Mouse (Mus musculus): ENCODE results near the gene Cep104. TPM values are rescaled to one million over a fixed set of nuclear protein-coding genes. Genes with fewer than 3 reads are reported as not detected.

The Cep104 gene
- 26.9 TPM for polyA plus RNA-seq (2014; fragmentation: Illumina TruSeq; extraction: RNeasy Lipid Tissue Mini Kit (QIAGEN cat#74804); ENCODE audit: low read depth, low replicate concordance)

GRCm38 (mm10) chr4:153974431-153975291 is at the start of gene Cep104, which contains the start of gene Dffb:
Gene Cep104 (plus strand): TSS chr4:153975194.
Gene Dffb (minus strand): TSS chr4:153975126.

GRCm38 (mm10) chr4:153956569-153957405 is 18.2 kb upstream of the Cep104 start, which contains the start of gene A430005L14Rik:
Gene A430005L14Rik (plus strand): TSS chr4:153957237.

GRCm38 (mm10) chr4:154011646-154012089 is 36.7 kb downstream of the Cep104 start, which contains the start of gene Lrrc47:
Gene Lrrc47 (plus strand): TSS chr4:154011731.

GRCm38 (mm10) chr4:154025641-154026440 is 50.8 kb downstream of the Cep104 start, which contains the start of gene Smim1:
Gene Smim1 (minus strand): TSS chr4:154026230.

GRCm38 (mm10) chr4:154042577-154042976 is 67.6 kb downstream of the Cep104 start, which contains the start of gene Ccdc27:
Gene Ccdc27 (minus strand): TSS chr4:154042677.

Other genes with a start within 250 kb of the Cep104 start
- gene A430005L14Rik, start 18.0 kb upstream of the Cep104 start, polyA plus RNA-seq (2014; fragmentation: Illumina TruSeq; extraction: RNeasy Lipid Tissue Mini Kit (QIAGEN cat#74804); ENCODE audit: low read depth, low replicate concordance) = 24.1 TPM
- gene Dffb, start 68 bp upstream of the Cep104 start, polyA plus RNA-seq (2014; fragmentation: Illumina TruSeq; extraction: RNeasy Lipid Tissue Mini Kit (QIAGEN cat#74804); ENCODE audit: low read depth, low replicate concordance) = 15.6 TPM
- gene Lrrc47, start 36.5 kb downstream of the Cep104 start, polyA plus RNA-seq (2014; fragmentation: Illumina TruSeq; extraction: RNeasy Lipid Tissue Mini Kit (QIAGEN cat#74804); ENCODE audit: low read depth, low replicate concordance) = 26.1 TPM
- gene Smim1, start 51.0 kb downstream of the Cep104 start, polyA plus RNA-seq (2014; fragmentation: Illumina TruSeq; extraction: RNeasy Lipid Tissue Mini Kit (QIAGEN cat#74804); ENCODE audit: low read depth, low replicate concordance) = 16.1 TPM
- gene Ccdc27, start 67.5 kb downstream of the Cep104 start, polyA plus RNA-seq (2014; fragmentation: Illumina TruSeq; extraction: RNeasy Lipid Tissue Mini Kit (QIAGEN cat#74804); ENCODE audit: low read depth, low replicate concordance) = not detected
- not detected for gene Trp73, start 165.0 kb downstream of the Cep104 start, polyA plus RNA-seq (2014; fragmentation: Illumina TruSeq; extraction: RNeasy Lipid Tissue Mini Kit (QIAGEN cat#74804); ENCODE audit: low read depth, low replicate concordance)
- gene Wrap73, start 167.2 kb downstream of the Cep104 start, polyA plus RNA-seq (2014; fragmentation: Illumina TruSeq; extraction: RNeasy Lipid Tissue Mini Kit (QIAGEN cat#74804); ENCODE audit: low read depth, low replicate concordance) = 10.1 TPM
- gene Tprgl, start 185.5 kb downstream of the Cep104 start, polyA plus RNA-seq (2014; fragmentation: Illumina TruSeq; extraction: RNeasy Lipid Tissue Mini Kit (QIAGEN cat#74804); ENCODE audit: low read depth, low replicate concordance) = 144 TPM
- 3.1 TPM for gene Megf6, start 195.5 kb downstream of the Cep104 start, polyA plus RNA-seq (2014; fragmentation: Illumina TruSeq; extraction: RNeasy Lipid Tissue Mini Kit (QIAGEN cat#74804); ENCODE audit: low read depth, low replicate concordance)

Data from heart, adult 10 weeks (tissue).